Mouse (Mus musculus) ES-Bruce4 (cell line): ENCODE data around the gene Neurog3.

Experiments
- CTCF ChIP-seq: IDR thresholded peaks from one replicate; pipeline ENCODE4 v1.8.1; 2011; ENCODE audit warnings: low read depth, low read length
- EP300 ChIP-seq: IDR thresholded peaks from 2 replicates; pipeline ENCODE4 v1.6.1; 2011; ENCODE audit warnings: low read depth, low read length; ENCODE audit not compliant: insufficient read depth
- POLR2A ChIP-seq: IDR thresholded peaks from one replicate; pipeline ENCODE4 v1.8.1; 2011; ENCODE audit warnings: low read length; ENCODE audit not compliant: insufficient read depth

GRCm38 (mm10) chr10:62099749-62100403 lies 33.0 kb upstream of the Neurog3 start:
- TF ChIP-seq CTCF (no peak), EP300 (no peak), POLR2A (no peak)
